Mouse (Mus musculus) kidney, adult 2 months (tissue): Measurements from ENCODE around the gene Ranbp3l.

Source experiments
- CTCF ChIP-seq: fragments of 200-500 bp; conservative IDR thresholded peaks from 2 replicates; pipeline ENCODE4 v1.5.1; 2011; ENCODE audit warnings: low read depth, mild to moderate bottlenecking, control low read depth, low read length, moderate library complexity, mixed read lengths; ENCODE audit not compliant: insufficient read depth, insufficient read length
- POLR2A ChIP-seq: fragments of 200-500 bp; IDR thresholded peaks from one replicate; pipeline ENCODE4 v1.6.1; 2011; ENCODE audit warnings: low read depth, low read length, control low read depth

DNA sequence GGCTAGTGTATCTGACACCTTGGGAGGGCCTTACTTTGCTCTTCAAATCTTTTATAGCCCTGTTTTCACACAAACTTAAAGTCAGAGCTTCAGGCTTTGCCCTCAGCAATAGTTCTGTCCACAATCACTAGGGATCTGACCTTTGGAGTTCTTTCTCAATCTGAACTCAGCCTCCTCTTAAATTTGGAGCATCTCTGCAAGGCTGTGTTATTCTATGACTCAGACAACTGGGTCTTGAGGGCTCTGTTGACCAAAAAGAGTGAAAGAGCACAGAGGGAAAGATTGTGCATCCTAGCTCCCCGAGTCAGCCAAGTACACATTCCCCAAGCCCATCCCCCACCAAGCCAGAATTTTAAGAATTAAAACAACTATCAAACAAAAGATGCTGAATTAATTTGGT is 37.7 kb upstream of the Ranbp3l start:
- TF ChIP-seq POLR2A, result no peak
- TF ChIP-seq CTCF, result no peak
